Mouse (Mus musculus) adrenal gland, adult 8-10 months (tissue): ENCODE data around the gene Kcnh1. TPM values are rescaled to one million over a fixed set of nuclear protein-coding genes. Genes with fewer than 3 reads are reported as not detected.

ENCODE experiments used
- DNase-seq: peaks from one replicate; pipeline ENCODE4 v3.0.0; 2022
- total RNA-seq, 4 experiments: library from RNA; stranded (reverse); gene quantifications; 2 replicates each; pipeline ENCODE4 v1.2.4; 2022

Kcnh1 gene
- total RNA-seq, 4 experiments from 2014 or later, result 0.06 to 0.62 (median 0.28) TPM

DNA sequence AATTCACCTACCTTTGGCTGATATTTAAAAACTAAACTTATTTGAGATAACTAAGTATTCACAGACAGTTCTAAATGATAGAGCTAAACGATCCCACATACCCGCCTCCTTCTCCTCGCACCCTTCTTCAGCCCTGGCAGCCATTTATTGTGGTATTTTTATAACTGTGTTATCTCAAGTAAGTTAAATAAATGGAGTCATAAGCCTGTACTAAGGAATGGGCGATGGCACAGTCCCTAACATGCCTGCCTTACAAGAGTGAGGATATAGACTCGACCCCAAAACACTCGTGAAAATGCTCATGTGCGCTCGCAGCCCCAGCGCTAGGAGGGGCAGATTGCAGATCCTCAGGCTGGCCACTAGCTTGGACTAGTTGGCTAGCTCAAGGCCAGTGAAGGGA is 79.3 kb downstream of the Kcnh1 start:
- no peak for DNase-seq

DNA sequence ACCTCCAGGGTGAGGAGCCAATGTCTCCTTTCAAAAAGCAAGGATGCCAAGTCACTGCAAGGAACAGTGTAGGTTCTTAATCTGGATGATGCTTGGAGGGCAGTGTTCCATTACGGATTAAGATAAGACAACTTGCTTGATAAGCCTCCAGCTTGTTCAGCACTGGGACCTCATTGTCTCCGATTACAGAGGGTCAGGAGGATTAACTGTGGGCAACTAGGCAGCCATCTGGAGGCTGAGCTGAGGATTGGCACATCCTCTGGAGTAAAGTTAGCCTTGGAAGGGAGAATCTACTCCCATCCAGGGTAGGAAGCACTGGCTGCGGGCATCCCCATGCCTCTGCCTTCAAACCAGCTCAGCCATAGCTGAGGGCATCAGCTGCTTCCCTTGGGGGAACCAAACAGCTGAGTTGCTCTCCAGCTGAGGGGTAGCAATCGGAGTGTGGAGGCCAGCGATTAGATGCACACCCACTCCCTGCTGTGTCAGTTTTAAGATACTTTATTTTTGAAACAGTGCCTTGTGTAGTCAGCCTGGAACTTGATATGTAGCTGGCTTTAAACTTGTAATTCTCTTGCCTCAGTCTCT is 87.3 kb downstream of the Kcnh1 start:
- no peak for DNase-seq

DNA sequence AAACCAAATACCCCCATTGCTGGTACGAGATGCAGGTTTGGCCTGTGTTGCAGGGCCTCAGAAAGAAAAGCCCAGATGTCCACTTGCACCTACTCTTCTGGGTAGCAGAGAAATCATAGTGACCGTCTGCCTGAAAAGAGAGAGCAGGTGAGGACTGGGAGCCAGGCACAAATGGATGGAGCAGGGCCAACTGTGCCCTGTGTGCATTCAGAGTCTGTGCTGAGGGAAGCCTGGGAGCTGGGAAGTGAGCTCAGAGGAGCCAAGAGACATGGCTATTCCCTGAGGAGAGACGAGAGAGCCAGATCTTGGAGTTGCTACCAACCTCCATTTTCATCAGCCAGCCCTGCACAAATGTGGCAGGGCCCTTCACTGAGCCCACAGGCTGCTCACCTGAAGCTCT is 93.8 kb downstream of the Kcnh1 start:
- DNase-seq, result no peak

DNA sequence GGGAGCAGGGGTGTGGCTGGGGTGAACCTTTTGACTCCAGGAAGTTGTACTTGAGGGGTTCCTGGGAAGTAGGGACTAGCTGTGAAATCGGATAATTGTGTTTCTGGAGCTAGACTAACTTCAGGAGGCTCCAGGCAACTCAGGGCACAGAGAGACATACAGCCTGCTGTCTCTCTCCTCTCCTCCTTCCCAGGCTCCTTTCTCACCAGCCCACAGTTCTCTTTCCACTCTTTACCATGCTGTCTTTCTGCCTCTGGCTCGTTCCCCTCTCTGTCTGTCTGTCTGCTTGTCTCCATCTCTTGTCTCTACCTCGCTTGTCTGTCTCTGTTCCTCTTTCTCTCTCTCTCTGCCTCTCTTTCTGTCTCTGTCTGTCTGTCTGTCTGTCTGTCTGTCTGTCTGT is 94.4 kb downstream of the Kcnh1 start:
- DNase-seq, result no peak

DNA sequence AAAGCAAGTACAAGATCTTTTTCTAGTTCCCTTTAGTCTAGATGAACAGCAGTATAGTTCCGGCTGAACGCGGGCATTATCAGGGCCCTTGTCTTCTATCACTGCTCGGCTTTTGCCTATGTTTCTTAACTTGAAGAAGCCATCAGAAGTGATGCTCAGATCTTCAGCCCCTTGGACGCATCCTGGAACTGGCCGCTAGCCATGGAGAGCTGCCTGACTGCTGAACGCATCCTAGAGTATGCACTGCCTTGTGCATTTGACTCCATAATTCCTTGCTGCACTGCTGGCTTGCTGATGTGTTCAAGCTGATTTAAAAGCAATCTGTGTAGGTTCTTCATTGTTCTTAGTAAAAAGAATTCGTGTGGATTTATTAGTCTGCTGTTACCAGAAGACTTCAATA is 97.9 kb downstream of the Kcnh1 start:
- no peak for DNase-seq

DNA sequence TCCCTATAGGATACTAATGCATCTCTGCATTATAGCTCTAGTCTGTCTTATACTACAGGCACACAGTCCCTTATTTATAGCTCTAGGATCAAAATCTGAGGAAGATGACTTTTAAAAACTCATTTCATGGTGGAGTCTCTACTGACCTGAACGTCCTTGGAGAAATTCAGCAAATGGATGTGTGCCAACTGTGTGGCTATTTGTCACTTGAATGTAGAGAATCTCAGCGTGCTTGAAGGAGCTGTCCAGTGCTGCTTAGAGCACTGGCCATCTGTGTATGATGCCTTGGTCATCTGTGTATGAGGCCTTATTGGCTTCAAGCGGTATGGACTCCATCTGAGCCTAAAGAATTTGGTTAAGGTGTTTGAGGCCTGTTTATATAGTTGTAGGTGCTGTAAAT is 100.7 kb downstream of the Kcnh1 start:
- no peak for DNase-seq

DNA sequence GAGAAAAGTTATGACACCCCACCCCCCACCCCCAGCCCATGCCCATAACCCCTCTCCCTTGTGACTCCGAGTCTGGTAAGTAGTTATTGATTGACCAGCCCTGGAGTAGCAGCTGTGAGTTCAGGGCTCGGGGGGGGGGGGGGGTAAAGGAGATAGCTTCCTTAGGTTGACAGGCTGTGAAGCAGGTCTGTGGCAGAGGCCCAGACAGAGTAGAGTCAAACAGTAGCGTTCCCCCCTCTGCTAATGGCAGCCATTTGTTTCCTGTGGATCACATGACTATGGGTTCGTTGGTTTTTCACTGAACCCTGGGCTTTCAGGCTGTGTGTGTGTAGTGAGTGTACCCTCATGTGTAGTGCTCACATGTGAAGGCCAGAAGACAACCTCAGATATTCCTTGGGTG is 102.8 kb downstream of the Kcnh1 start:
- no peak for DNase-seq

DNA sequence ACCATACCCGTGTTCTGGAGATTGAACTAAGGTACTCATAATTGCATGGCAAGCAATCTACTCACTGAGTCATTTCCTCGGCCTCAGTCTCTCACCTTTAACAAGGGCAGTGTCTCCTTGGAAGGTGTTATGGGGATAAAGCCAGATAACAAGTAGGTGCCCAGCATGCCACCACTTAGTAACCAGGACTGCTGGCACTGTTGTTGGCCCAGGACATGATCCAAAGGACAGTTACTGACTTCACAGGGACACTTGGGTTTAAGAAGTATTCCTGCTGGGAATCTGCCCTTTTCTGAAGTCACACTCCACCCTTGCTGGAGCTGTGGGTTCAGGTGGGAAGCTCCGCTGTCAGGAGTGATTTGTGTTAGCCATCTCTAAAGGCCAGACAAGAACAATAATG is 103.3 kb downstream of the Kcnh1 start:
- no peak for DNase-seq

DNA sequence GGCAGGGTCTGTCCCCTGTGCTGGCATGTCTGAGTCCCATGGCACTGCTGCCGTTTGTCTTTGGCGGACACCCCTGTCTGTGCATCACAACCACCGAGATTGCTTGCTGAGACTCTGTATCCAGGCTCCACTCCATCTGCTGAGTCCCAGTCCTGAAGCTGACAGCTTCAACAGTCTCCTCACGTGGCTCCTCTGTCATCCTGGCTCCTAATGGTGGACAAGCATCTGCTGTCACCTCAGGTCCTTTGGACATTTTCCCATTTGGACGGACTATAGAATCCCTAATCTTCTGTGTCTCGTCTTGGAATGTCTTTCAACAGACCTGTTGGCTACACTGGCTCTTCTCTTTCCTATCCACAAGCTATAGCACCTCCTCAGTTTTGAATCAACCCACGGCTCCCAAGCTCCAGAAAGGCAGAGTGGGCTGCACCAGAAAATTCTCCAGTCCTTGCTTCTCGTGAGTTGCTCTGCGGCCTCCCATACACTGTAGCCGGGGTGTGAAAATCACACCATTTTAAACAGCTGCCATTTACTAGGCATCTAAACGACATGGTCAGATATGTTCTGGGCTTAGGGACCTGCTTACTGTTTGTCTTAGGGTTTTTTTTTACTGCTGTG is 104.8 kb downstream of the Kcnh1 start:
- no peak for DNase-seq

DNA sequence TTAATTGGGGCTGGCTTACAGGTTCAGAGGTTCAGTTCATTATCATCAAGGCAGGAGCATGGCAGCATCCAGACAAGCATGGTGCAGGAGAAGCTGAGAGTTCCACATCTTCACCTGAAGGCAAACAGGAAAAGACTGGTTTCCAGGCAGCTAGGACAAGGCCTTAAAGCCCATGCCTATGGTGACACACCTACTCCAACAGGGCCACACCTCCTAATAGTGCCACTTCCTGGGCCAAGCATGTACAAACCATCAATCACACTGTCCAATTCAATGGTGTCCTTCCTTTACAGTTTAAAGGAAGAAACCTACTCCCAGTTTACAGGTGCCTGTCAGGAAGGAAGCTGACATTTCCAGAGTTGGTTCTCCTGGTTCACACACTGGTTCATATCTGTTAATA is 105.3 kb downstream of the Kcnh1 start:
- DNase-seq, result no peak

DNA sequence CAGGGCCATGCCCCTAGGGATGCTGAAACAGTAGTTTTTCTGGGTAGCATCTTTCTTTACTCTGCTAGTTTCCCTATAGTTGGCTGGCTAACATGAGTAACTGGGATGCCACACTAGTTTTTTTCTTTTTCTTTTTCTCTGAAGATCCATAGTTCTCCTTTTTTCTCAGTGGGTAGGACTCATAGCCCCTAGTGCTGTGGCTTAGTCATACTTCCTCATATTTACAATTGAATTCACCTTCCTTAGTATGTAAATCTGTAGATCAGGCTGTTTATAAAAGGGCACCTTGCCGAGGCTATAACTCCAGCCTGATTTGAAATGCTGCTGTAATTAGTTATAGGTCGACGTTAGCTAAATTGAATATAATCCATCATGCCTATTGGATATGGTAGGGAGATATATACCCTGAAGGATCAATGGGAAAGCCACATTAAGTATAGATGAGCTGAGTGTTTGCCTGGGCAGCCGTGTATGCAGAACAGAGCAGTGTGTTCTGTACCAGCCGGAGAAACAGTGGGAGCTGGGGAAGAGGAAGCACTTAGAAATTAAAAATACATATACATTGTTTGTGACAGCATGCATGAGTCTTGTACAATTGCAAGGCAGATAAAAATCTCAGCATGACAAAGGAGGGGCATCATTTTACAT is 107.0 kb downstream of the Kcnh1 start:
- no peak for DNase-seq

DNA sequence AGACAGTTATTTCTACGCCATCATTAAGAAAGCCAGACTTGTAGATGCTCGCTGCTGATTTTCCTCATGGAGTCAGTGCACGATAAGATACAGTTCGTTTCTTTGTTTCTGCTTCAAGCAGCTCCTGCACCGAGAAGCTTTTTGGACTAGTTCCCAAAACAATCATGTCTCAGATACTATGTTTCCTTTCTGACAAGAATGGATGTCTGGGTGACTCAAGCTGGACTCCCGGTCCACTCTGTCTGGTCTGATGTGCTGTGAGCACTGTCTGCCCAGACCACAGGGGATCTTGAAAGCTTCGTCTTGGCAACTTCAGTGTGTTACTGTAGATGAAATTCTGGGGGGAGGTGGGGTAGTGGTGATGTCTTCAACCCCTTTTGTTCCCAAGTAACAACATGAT is 109.8 kb downstream of the Kcnh1 start:
- DNase-seq, result peak; percentile 2

DNA sequence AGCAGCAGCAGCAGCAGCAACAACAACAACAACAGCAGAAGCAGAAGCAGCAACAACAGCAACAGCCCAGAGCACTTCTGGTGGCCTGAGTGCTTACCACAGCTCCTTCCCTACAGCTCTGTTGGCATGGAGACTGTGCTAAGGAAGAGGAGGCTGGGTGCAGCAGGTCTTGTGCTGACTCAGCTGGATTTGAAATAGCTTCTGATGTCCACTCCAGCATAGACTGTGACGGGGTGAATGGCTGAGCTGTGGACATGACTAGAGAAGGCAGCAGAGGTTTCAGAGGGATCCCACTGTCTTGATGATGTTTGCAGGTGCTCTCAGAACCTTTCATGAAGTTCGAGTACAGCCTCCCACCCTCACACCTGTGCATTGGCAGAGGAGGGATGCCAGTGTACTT is 113.0 kb downstream of the Kcnh1 start:
- no peak for DNase-seq

DNA sequence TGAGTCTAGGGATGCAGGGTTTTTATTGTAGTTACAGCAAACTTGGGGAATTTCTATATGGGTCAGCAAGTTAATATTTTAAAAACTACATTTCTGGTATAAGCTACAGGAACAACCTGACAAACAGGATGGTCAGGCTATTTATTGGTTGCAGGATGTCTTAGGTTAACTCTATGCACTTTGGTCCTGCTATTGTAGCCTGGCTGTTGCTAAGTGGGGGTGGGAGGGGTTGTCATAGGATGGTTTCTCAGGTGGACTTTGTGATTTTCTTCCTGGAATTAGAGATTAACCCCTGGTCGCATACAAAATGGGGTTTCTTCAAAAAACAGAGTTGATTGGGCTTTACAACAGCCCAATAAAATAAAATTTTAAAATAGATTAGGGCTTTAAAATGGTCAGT is 114.6 kb downstream of the Kcnh1 start:
- DNase-seq, result no peak

DNA sequence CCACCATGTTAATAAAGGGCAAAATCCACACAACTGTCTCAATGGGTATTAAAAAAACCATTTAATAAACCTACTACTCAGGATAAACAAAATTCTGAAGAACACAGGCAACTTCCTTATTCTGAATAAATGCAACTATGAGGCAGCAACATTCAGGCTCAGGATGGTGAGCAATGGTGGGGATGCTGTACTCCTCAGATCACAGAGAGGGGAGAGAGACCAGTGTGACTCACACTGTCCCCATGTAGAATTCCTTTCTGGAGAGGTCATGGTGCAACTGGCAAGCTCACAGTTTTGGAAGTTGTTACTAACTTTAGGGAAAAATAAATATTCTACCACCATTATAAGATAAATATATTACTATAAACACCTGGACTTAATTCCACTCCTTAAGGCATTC is 116.5 kb downstream of the Kcnh1 start:
- no peak for DNase-seq

DNA sequence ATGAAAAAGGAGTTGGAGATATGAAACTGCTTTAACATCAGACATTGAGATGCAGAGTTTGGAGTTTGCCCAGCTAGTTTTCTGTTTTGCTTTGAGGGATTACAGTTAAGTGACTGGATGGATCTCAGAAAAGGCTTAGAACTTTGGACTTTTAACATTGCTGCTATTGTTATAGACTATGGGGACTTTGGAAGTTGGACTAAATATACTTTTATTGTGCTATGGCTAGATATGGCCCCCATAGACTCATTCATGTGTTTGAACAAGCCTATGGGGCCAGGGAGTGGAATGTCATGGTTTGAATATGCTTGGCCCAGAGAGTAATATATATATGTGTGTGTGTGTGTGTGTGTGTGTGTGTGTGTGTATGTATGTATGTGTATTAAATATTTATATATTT is 120.7 kb downstream of the Kcnh1 start:
- DNase-seq, result no peak

DNA sequence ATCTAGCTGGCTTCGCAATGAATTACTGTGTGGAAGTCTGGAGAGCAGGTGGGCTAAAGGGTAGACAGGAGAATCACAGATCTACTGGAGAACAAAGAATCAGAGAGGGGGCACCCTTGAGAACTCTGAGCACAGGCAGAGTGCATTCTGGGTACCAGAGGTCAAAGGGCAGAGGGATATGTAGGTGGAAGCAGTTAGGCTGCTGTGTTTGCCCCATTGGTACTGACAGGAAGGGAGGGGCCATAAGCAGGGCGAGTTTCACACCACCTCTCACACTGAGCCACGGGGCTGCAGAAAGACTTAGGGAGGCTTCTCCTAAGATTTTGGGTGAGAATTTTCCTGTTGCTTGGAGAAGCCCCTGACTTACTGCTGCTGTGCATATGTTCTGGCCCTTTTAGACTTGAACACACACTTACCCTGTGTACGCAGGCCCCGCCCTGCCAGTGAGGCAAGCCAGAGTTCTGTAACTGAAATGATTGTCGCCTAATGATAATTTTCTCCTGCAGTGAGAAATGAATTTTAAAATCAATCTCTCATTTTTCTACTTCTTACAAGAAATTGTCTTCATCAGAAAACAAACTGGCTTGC is 121.4 kb downstream of the Kcnh1 start:
- DNase-seq, result no peak

DNA sequence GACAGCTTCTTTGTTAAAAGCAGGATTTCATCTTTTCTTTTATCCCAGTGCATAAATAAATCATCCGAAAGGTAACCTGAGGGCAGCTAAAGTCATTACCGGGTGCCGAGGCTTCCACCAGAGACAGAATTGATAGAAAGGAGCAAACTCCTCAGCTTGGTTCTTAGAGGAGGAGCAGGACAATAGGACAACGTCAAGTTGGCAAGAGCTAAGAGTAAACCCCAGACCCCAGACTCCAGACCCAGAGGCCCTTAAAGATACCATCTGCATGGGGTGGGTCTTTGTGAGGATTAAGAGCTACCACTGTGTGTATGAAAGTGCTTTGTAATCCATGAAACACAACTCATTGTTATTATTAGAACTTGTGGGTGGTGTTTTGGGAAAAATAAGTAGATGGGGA is 121.9 kb downstream of the Kcnh1 start:
- DNase-seq, result no peak

DNA sequence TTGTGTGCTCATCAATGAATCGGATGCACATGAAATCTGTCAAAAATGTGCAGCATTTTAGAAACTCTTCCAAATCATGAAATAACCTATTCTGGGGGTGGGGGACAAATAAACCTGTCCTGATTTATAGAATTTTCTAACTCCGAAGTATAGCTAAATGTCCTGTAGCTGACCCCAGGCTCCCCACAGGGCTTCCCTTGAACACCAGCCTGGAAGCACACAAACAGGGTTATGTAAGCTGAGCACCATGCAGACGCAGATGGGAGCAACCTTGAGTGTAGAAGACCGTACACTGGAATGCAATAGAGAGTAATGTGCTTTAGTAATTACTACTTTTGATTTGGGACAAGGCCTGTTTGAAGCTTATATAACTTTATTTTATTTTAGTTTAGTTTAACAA is 122.4 kb downstream of the Kcnh1 start:
- DNase-seq, result no peak

DNA sequence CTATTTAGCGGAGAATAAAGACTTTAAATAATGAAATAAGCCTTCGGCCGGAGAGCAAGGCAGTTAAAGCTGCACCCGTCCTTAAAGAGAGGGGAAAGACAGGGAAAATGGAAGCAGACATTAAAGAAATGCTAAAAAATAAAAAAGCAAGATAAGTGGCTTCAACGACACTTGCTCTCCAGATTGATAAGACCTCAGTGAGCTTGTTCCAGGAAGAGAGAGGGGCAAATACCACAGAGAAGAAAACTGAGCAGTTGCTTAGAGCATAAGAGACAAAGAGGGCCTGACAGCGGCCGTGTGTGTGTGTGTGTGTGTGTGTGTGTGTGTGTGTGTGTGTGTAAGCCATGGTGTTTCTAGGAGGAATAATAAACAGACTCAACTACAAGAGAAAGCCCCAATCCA is 123.0 kb downstream of the Kcnh1 start:
- no peak for DNase-seq

DNA sequence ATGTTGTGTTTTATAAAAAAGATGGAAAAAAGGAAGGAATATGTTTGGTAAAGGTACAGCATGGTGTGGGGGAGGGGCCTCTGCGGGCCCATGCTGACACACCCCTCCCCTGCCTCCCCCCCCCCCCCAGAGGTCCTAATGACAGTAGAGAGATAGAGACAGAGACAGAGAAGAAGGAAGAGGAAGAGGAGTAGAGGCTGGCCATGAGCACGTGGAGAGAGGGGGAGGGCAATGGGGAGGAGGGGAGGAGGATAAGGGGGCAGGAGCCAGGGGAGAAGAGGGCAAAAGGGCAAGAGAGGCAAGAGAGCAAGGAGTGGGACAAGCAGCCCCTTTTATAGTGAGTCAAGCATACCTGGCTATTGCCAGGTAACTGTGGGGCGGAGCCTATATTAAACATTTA is 123.5 kb downstream of the Kcnh1 start:
- no peak for DNase-seq

DNA sequence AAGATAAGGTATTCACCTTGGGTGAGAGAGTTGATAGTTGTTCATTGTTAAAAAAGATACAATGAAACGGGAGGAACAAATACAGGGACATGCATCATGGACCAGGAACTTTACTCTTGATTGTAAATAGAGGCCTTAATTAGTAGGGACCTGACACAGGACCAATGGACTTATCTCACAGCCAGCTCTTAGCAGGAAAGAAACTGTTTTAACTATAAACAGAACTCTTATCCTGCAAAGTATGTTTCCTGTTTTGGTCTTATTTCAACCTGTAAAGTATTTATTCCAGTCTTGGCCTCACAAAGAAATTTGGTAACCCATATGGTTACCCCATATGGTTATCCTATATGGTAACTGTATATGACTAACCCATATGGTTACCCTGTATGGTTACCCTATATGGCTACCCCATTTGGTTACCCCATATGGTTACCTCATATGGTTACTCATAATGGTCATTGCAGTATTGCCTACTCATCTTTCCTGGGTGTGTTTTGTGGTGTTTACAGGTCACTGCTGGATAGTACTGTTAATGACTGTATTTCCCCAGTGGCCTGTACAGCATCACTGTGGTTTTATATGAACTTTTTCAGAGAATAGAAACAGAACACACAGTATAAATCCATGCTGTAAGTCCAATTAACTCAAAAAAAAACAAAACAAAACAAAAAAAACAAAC is 125.0 kb downstream of the Kcnh1 start:
- DNase-seq, result no peak

DNA sequence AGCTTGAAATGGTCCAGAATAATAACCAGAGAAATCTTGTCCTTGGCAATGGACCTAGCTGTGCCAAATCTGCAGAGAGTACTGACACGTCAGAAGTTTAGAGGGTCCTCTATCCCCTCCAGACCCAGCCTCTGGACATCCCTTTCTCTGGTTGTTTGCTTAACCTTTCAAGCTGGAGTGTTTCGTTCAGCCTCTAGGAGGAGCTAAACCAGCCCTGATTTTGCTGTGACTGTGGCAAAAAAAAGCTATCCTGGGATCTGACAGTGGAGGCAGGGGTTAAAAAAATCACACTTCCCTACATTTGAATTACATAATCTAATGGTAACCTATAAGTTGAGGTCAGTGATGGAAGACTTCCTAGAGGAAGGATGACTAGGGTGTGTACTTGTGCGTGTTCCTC is 133.6 kb downstream of the Kcnh1 start:
- no peak for DNase-seq

DNA sequence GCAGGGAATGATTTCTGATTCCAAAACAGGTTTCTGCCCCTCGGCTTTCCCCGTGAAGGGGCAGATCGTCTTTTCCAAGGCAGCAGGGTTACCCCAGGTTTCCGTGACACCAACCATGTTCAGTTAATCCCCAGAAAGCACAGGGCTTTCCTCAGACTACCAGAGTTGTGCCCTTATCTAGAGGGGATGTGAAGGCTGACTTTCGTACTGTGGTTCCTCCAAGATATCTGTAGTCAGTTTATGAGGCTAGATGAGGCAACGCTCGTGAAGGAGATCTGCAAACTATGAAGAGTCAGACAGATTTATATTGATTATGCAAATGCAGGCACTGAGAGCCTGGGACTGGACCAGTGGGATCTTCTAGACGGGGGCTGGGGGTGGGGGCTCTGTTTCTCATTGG is 136.5 kb downstream of the Kcnh1 start:
- no peak for DNase-seq
